Mouse (Mus musculus) MEL (cell line): ENCODE data around the gene Awat1. TPM values are rescaled to one million over a fixed set of nuclear protein-coding genes. Genes with fewer than 3 reads are reported as not detected.

Experiments
- BHLHE40 ChIP-seq: IDR thresholded peaks from 2 replicates; pipeline ENCODE4 v1.6.1; 2012; ENCODE audit warnings: low read depth, mild to moderate bottlenecking, inconsistent platforms, low read length, improper control_type of control experiment, borderline replicate concordance
- EP300 ChIP-seq, 2 experiments: IDR thresholded peaks; 2 replicates each; pipeline ENCODE4 v1.6.1; 2011; ENCODE audit warnings: improper control_type of control experiment in 2 of 2, low read length in 2 of 2, low read depth in 1 of 2, mild to moderate bottlenecking in 1 of 2
- ETS1 ChIP-seq: IDR thresholded peaks from 2 replicates; pipeline ENCODE4 v1.6.1; 2012; ENCODE audit warnings: low read depth, mild to moderate bottlenecking, inconsistent platforms, low read length, improper control_type of control experiment, moderate library complexity
- JUND ChIP-seq: IDR thresholded peaks from 2 replicates; pipeline ENCODE4 v1.6.1; 2011; ENCODE audit warnings: low read depth, mild to moderate bottlenecking, improper control_type of control experiment, low read length
- MAX ChIP-seq: IDR thresholded peaks from 2 replicates; pipeline ENCODE4 v1.6.1; 2011; ENCODE audit warnings: low read length, improper control_type of control experiment
- MYB ChIP-seq: IDR thresholded peaks from 2 replicates; pipeline ENCODE4 v1.6.1; 2011; ENCODE audit warnings: mild to moderate bottlenecking, low read depth, low read length, improper control_type of control experiment
- NRF1 ChIP-seq: IDR thresholded peaks from 2 replicates; pipeline ENCODE4 v1.6.1; 2014; ENCODE audit warnings: low read depth, mild to moderate bottlenecking, inconsistent platforms, low read length, improper control_type of control experiment, moderate library complexity; ENCODE audit not compliant: poor library complexity, insufficient read depth, severe bottlenecking
- RAD21 ChIP-seq: IDR thresholded peaks from 2 replicates; pipeline ENCODE4 v1.6.1; 2011; ENCODE audit warnings: mild to moderate bottlenecking, low read depth, low read length, improper control_type of control experiment
- USF1 ChIP-seq: IDR thresholded peaks from 2 replicates; pipeline ENCODE4 v1.6.1; 2014; ENCODE audit warnings: low read depth, mild to moderate bottlenecking, inconsistent platforms, low read length, improper control_type of control experiment, moderate library complexity
- ZMIZ1 ChIP-seq: IDR thresholded peaks from 2 replicates; pipeline ENCODE4 v1.6.1; 2012; ENCODE audit warnings: low read depth, mild to moderate bottlenecking, inconsistent platforms, low read length, improper control_type of control experiment, moderate library complexity
- ZNF384 ChIP-seq: IDR thresholded peaks from 2 replicates; pipeline ENCODE4 v1.6.1; 2012; ENCODE audit warnings: low read depth, mild to moderate bottlenecking, inconsistent platforms, low read length, improper control_type of control experiment
- polyA plus RNA-seq, 2 experiments: library from polyadenylated mRNA; stranded (reverse) in 1 of 2; unstranded in 1 of 2; fragments of >175 nt in 1 of 2; fragments of >200 nt in 1 of 2; gene quantifications; 2 replicates each; pipeline versions ENCODE4 v1.2.1 to v1.2.4; 2012; ENCODE audit warnings: low replicate concordance in 2 of 2, low read depth in 1 of 2; ENCODE audit not compliant: insufficient read length in 2 of 2, insufficient read depth in 1 of 2, missing spikeins in 1 of 2
- total RNA-seq: library from RNA; depleted of rRNA; stranded (reverse); fragments of 300-350 nt; gene quantifications from 2 replicates; pipeline ENCODE4 v1.2.3, GENCODE M21; 2012; rRNA removed

Awat1 gene
- total and polyA plus RNA-seq, 3 experiments: not detected

DNA sequence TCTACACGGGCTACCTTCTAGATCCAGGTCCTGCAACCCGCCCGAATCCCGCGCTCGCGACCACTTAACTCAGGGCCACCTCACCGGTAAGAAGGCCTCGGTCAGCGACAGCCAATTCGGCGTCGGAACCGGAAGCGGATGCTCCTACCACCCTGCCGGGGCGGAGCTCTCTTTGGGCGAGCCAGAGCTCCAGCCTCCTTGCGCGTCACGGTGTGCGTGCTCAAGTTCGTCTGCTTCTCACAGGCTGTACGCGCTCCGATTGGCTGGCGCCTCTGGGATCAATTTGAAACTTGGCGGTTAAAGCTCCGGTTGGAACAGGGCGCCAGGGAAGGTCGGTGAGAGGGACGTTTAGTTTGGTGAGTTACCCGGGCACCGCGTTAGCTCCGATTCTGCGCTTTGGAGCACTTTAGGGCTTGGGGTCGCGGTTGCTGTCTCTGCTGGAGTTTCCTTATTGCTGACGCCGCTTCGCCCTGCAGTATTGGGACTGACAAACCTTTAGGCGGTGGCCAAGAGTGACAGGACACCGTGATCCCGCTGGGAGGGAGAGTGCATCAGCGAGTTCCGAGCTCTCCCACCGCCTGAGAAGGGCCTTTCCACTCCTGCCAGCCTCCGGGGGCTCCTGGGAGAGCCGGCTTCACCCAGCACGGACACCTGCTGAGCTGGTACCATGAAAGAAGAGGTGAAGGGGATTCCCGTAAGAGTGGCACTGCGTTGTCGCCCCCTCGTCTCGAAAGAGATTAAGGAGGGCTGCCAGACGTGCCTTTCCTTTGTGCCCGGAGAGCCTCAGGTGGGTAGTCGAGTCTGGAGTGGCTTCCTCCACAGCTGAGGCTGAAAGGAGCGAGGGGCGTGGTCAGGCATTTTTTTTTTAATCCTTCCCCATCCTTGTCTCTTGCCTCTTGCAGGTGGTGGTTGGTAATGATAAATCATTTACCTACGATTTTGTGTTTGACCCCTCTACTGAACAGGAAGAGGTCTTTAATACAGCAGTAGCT lies 54.0 kb downstream of the Awat1 start, which contains the start of gene Pdzd11 (continued):
- TF ChIP-seq ZNF384: peak; percentile 84
- TF ChIP-seq USF1: no peak
- no peak for TF ChIP-seq RAD21
- TF ChIP-seq MAX: 0 out of 2 replicates have a peak, but pooled peaks have one; percentile 15
- no peak for TF ChIP-seq ETS1
- TF ChIP-seq BHLHE40: no peak
- peak; percentile 41; the same call in 1 of the 2 replicates for TF ChIP-seq NRF1
- TF ChIP-seq MYB: no peak
- no peak for TF ChIP-seq EP300 (IDR thresholded peaks at IDR 0.05; ENCODE audit: low read depth in 1 of 2, low read length in 2 of 2)
- TF ChIP-seq JUND: no peak
- no peak for TF ChIP-seq ZMIZ1

Other genes with a start within 250 kb of the Awat1 start
- gene Otud6a, start 143.2 kb upstream of the Awat1 start, total RNA-seq: not detected in 2 replicates
- gene Otud6a, start 143.2 kb upstream of the Awat1 start, polyA plus RNA-seq: not detected
- gene Awat2, start 129.5 kb upstream of the Awat1 start, total RNA-seq: 0.65 and 0.78 TPM in 2 replicates
- gene Awat2, start 129.5 kb upstream of the Awat1 start, polyA plus RNA-seq: under 1 TPM in 1 of 2 experiments, not detected in 1; 0.95 TPM
- 77.8 and 79.4 TPM in 2 replicates for gene Igbp1, start 78.0 kb upstream of the Awat1 start, total RNA-seq
- 10 to 100 TPM in 1 of 2 experiments, not detected in 1; 92.1 TPM for gene Igbp1, start 78.0 kb upstream of the Awat1 start, polyA plus RNA-seq
- not detected in 2 replicates for gene Dgat2l6, start 47.4 kb upstream of the Awat1 start, total RNA-seq
- not detected for gene Dgat2l6, start 47.4 kb upstream of the Awat1 start, polyA plus RNA-seq
- not detected in 2 replicates for gene P2ry4, start 22.6 kb downstream of the Awat1 start, total RNA-seq
- not detected for gene P2ry4, start 22.6 kb downstream of the Awat1 start, polyA plus RNA-seq
- gene Arr3, start 33.2 kb downstream of the Awat1 start, total RNA-seq: not detected in 2 replicates
- gene Arr3, start 33.2 kb downstream of the Awat1 start, polyA plus RNA-seq: not detected
- 30.2 and 31.1 TPM in 2 replicates for gene Kif4, start 53.5 kb downstream of the Awat1 start, total RNA-seq
- 100 to 1,000 TPM in 1 of 2 experiments, 10 to 100 TPM in 1; 35.2 to 153 TPM for gene Kif4, start 53.5 kb downstream of the Awat1 start, polyA plus RNA-seq
- gene Pdzd11, start 54.3 kb downstream of the Awat1 start, total RNA-seq: 41.3 and 41.9 TPM in 2 replicates
- gene Pdzd11, start 54.3 kb downstream of the Awat1 start, polyA plus RNA-seq: 10 to 100 TPM in 1 of 2 experiments, not detected in 1; 66.5 TPM
- not detected in 2 replicates for gene Gdpd2, start 157.6 kb downstream of the Awat1 start, total RNA-seq
- not detected for gene Gdpd2, start 157.6 kb downstream of the Awat1 start, polyA plus RNA-seq
- gene Dlg3, start 195.5 kb downstream of the Awat1 start, total RNA-seq: 2.2 and 2.4 TPM in 2 replicates
- 1 to 10 TPM in 1 of 2 experiments, not detected in 1; 2.8 TPM for gene Dlg3, start 195.5 kb downstream of the Awat1 start, polyA plus RNA-seq